Mouse (Mus musculus) liver, embryonic 13.5 days (tissue): ENCODE measurements around the gene Hbb-bh2. TPM values are rescaled to one million over a fixed set of nuclear protein-coding genes. Genes with fewer than 3 reads are reported as not detected.
A peak's percentile ranks its signal among the peaks of the same experiment; 100 is the strongest.

Source experiments
- ATAC-seq: fragments of 200-750 bp; cut with Nextera tagmentation; 2 replicates; pipeline ENCODE4 v1.8.0; 2017; ENCODE audit warnings: low read depth, mild to moderate bottlenecking, moderate number of reproducible peaks, moderate library complexity
- DNase-seq: peaks from one replicate; pipeline ENCODE4 v3.0.0; 2022
- H3K27ac ChIP-seq: fragments of 300-500 bp; sonication (generic); 2 replicates; pipeline ENCODE4 v1.5.1; 2015; ENCODE audit warnings: moderate library complexity, mild to moderate bottlenecking, inconsistent platforms
- H3K27me3 ChIP-seq: fragments of 300-500 bp; sonication (generic); 2 replicates; pipeline ENCODE4 v1.6.1; 2015; ENCODE audit warnings: mild to moderate bottlenecking, inconsistent platforms
- H3K36me3 ChIP-seq: fragments of 300-500 bp; sonication (generic); 2 replicates; pipeline ENCODE4 v1.6.1; 2015; ENCODE audit warnings: mild to moderate bottlenecking, inconsistent platforms
- H3K4me1 ChIP-seq: fragments of 300-500 bp; sonication (generic); replicated peaks from 2 replicates; pipeline ENCODE4 v1.6.1; 2015; ENCODE audit warnings: inconsistent platforms
- H3K4me2 ChIP-seq: fragments of 300-500 bp; sonication (generic); 2 replicates; pipeline ENCODE4 v1.6.1; 2015; ENCODE audit warnings: inconsistent platforms, mild to moderate bottlenecking, moderate library complexity
- H3K4me3 ChIP-seq: fragments of 300-500 bp; sonication (generic); replicated peaks from 2 replicates; pipeline ENCODE4 v1.5.1; 2015; ENCODE audit warnings: mild to moderate bottlenecking, inconsistent platforms
- H3K9ac ChIP-seq: fragments of 300-500 bp; sonication (generic); 2 replicates; pipeline ENCODE4 v1.6.1; 2015; ENCODE audit warnings: mild to moderate bottlenecking, inconsistent platforms
- H3K9me3 ChIP-seq: fragments of 300-500 bp; sonication (generic); replicated peaks from 2 replicates; pipeline ENCODE4 v1.6.1; 2016; ENCODE audit warnings: inconsistent platforms
- WGBS: fragments of 180-500 bp; shearing (Covaris S2); methylation state at CpG from one replicate; pipeline ENCODE4 v1.1.7; 2015; ENCODE audit not compliant: insufficient replicate concordance; 5-methylcytosine and 5-hydroxymethylcytosine counted together
- polyA plus RNA-seq: library from polyadenylated mRNA; unstranded; fragments of >200 nt; fragmentation: Nextera tagmentation; extraction: Ambion mirVana; gene quantifications from 2 replicates; pipeline ENCODE4 v1.2.1, GENCODE M21; 2015

Hbb-bh2 gene
- 0.32 and 0.36 TPM in 2 replicates for polyA plus RNA-seq

- peak within 1 kb of the TSS; percentile 79 for H3K27ac ChIP-seq
- 69% methylated on average over 3 of the region's 3 CpGs for WGBS
- H3K4me2 ChIP-seq = no peak within 1 kb of the TSS
- H3K36me3 ChIP-seq = no peaks in the 10 kb centered on the region
- peaks cover 49% of the 10 kb centered on the region for H3K4me1 ChIP-seq
- DNase-seq (no peak), ATAC-seq (peak; percentile 21; the same call in 1 of the 2 replicates)
- H3K9ac ChIP-seq = peak within 1 kb of the TSS; percentile 49
- H3K4me3 ChIP-seq = no peak within 1 kb of the TSS
- no peaks in the 10 kb centered on the region for H3K9me3 ChIP-seq
- no peaks in the 10 kb centered on the region for H3K27me3 ChIP-seq
These were observed at the start of gene Hbb-bh2 for GRCm38 (mm10) chr7:103840268-103840667. Gene Hbb-bh2, minus strand, starts transcription at chr7:103840520.

GRCm38 (mm10) chr7:103886152-103886551 is 45.8 kb upstream of the Hbb-bh2 start, which contains the start of gene Olfr66:
Gene Olfr66, minus strand, starts transcription at chr7:103886252.
- no peak within 1 kb of the TSS for H3K4me2 ChIP-seq
- ATAC-seq = no peak

GRCm38 (mm10) chr7:103877093-103877492 is 36.8 kb upstream of the Hbb-bh2 start:
- WGBS = 19% methylated on average over 2 of the region's 2 CpGs
- Histone ChIP-seq H3K27me3 (0 out of 2 replicates have a peak, but pooled peaks cover 2% of the 10 kb centered on the region), H3K4me2 (no peak overlapping the region), H3K9me3 (no peaks in the 10 kb centered on the region), H3K36me3 (no peaks in the 10 kb centered on the region), H3K27ac (peak overlapping the region; percentile 96), H3K9ac (no peak overlapping the region), H3K4me3 (no peak overlapping the region), H3K4me1 (peaks cover 51% of the 10 kb centered on the region)
- DNase-seq (peak; percentile 44), ATAC-seq (peak; percentile 93)

More at GRCm38 (mm10) chr7:103886152-103886551, 45.8 kb upstream of the Hbb-bh2 start, which contains the start of gene Olfr66:
- Histone ChIP-seq H3K27ac (no peak within 1 kb of the TSS), H3K4me1 (peaks cover 6% of the 10 kb centered on the region; the same call in 1 of the 2 replicates), H3K9me3 (no peaks in the 10 kb centered on the region), H3K4me3 (no peak within 1 kb of the TSS), H3K36me3 (no peaks in the 10 kb centered on the region), H3K27me3 (0 out of 2 replicates have a peak, but pooled peaks cover 2% of the 10 kb centered on the region), H3K9ac (no peak within 1 kb of the TSS)
- no peak for DNase-seq

- peak overlapping the region; percentile 65 for H3K9ac ChIP-seq
These were observed 34.1 kb upstream of the Hbb-bh2 start for GRCm38 (mm10) chr7:103874451-103874850.

GRCm38 (mm10) chr7:103873064-103873463 is 32.7 kb upstream of the Hbb-bh2 start:
- peak overlapping the region; percentile 34; the same call in 1 of the 2 replicates for H3K4me2 ChIP-seq
- peaks cover 61% of the 10 kb centered on the region for H3K4me1 ChIP-seq
- H3K27me3 ChIP-seq = no peaks in the 10 kb centered on the region
- H3K27ac ChIP-seq = peak overlapping the region; percentile 93
- no peaks in the 10 kb centered on the region for H3K36me3 ChIP-seq
- H3K9ac ChIP-seq = peak overlapping the region; percentile 71
- DNase-seq (no peak), ATAC-seq (no peak)
- 2% methylated on average over 1 of the region's 1 CpGs for WGBS
- no peaks in the 10 kb centered on the region for H3K9me3 ChIP-seq
- no peak overlapping the region for H3K4me3 ChIP-seq

More at GRCm38 (mm10) chr7:103874451-103874850, 34.1 kb upstream of the Hbb-bh2 start:
- no peak for DNase-seq
- Histone ChIP-seq H3K4me3 (no peak overlapping the region), H3K36me3 (no peaks in the 10 kb centered on the region), H3K27me3 (no peaks in the 10 kb centered on the region), H3K9me3 (no peaks in the 10 kb centered on the region), H3K27ac (peak overlapping the region; percentile 96), H3K4me1 (peaks cover 65% of the 10 kb centered on the region), H3K4me2 (0 out of 2 replicates have a peak overlapping the region, but pooled peaks have one; percentile 17)
- WGBS = 18% methylated on average over 5 of the region's 5 CpGs
- no peak for ATAC-seq

- peak; percentile 70 for DNase-seq
- H3K27ac ChIP-seq = peak overlapping the region; percentile 99
- peaks cover 62% of the 10 kb centered on the region for H3K4me1 ChIP-seq
- H3K4me2 ChIP-seq = peak overlapping the region; percentile 57
- no peak overlapping the region; the same call in 1 of the 2 replicates for H3K4me3 ChIP-seq
- ATAC-seq = peak; percentile 88
- no peaks in the 10 kb centered on the region for H3K9me3 ChIP-seq
- peak overlapping the region; percentile 75 for H3K9ac ChIP-seq
- no peaks in the 10 kb centered on the region for H3K36me3 ChIP-seq
- no peaks in the 10 kb centered on the region for H3K27me3 ChIP-seq
These were observed 30.3 kb upstream of the Hbb-bh2 start for GRCm38 (mm10) chr7:103870667-103871066.

GRCm38 (mm10) chr7:103865716-103866115 is 25.4 kb upstream of the Hbb-bh2 start:
- Histone ChIP-seq H3K27me3 (no peaks in the 10 kb centered on the region), H3K9ac (peak overlapping the region; percentile 76), H3K4me3 (peak overlapping the region; percentile 9; the same call in 1 of the 2 replicates), H3K27ac (peak overlapping the region; percentile 98), H3K4me2 (peak overlapping the region; percentile 50), H3K36me3 (no peaks in the 10 kb centered on the region), H3K4me1 (peaks cover 75% of the 10 kb centered on the region), H3K9me3 (no peaks in the 10 kb centered on the region)
- DNase-seq (peak; percentile 77), ATAC-seq (peak; percentile 92)

- no peak overlapping the region for H3K4me3 ChIP-seq
- H3K27me3 ChIP-seq = no peaks in the 10 kb centered on the region
- H3K4me2 ChIP-seq = peak overlapping the region; percentile 38; the same call in 1 of the 2 replicates
- H3K4me1 ChIP-seq = peaks cover 72% of the 10 kb centered on the region
- no peaks in the 10 kb centered on the region for H3K9me3 ChIP-seq
- no peaks in the 10 kb centered on the region for H3K36me3 ChIP-seq
- no peak for ATAC-seq
- H3K9ac ChIP-seq = peak overlapping the region; percentile 75
- peak overlapping the region; percentile 98 for H3K27ac ChIP-seq
- WGBS = 41% methylated on average over 3 of the region's 3 CpGs
- DNase-seq = no peak
These were observed 21.2 kb upstream of the Hbb-bh2 start for GRCm38 (mm10) chr7:103861531-103861930.

- H3K9ac ChIP-seq = peak overlapping the region; percentile 75
- H3K4me3 ChIP-seq = no peak overlapping the region
- no peaks in the 10 kb centered on the region for H3K9me3 ChIP-seq
- peak overlapping the region; percentile 98 for H3K27ac ChIP-seq
- H3K27me3 ChIP-seq = no peaks in the 10 kb centered on the region
- no peaks in the 10 kb centered on the region for H3K36me3 ChIP-seq
- peaks cover 66% of the 10 kb centered on the region for H3K4me1 ChIP-seq
- ATAC-seq = peak; percentile 82
- H3K4me2 ChIP-seq = 0 out of 2 replicates have a peak overlapping the region, but pooled peaks have one; percentile 38
- WGBS = 6% methylated on average over 1 of the region's 1 CpGs
- peak; percentile 95 for DNase-seq
These were observed 20.5 kb upstream of the Hbb-bh2 start for GRCm38 (mm10) chr7:103860855-103861254.

GRCm38 (mm10) chr7:103859076-103859475 is 18.8 kb upstream of the Hbb-bh2 start:
- peak overlapping the region; percentile 46 for H3K4me2 ChIP-seq
- H3K4me3 ChIP-seq = peak overlapping the region; percentile 24; the same call in 1 of the 2 replicates
- no peaks in the 10 kb centered on the region for H3K9me3 ChIP-seq
- ATAC-seq = peak; percentile 92
- DNase-seq = peak; percentile 74
- peaks cover 67% of the 10 kb centered on the region for H3K4me1 ChIP-seq
- WGBS = 10% methylated on average over 2 of the region's 2 CpGs
- no peaks in the 10 kb centered on the region for H3K36me3 ChIP-seq
- H3K9ac ChIP-seq = peak overlapping the region; percentile 72
- no peaks in the 10 kb centered on the region for H3K27me3 ChIP-seq
- H3K27ac ChIP-seq = peak overlapping the region; percentile 98

- H3K9me3 ChIP-seq = no peaks in the 10 kb centered on the region
- ATAC-seq (peak; percentile 31), DNase-seq (no peak)
- H3K4me3 ChIP-seq = no peak overlapping the region
- no peaks in the 10 kb centered on the region for H3K36me3 ChIP-seq
- H3K4me1 ChIP-seq = peaks cover 60% of the 10 kb centered on the region
- peak overlapping the region; percentile 78 for H3K27ac ChIP-seq
- no peak overlapping the region for H3K4me2 ChIP-seq
- 41% methylated on average over 1 of the region's 1 CpGs for WGBS
- no peaks in the 10 kb centered on the region for H3K27me3 ChIP-seq
- H3K9ac ChIP-seq = peak overlapping the region; percentile 49
These were observed 14.3 kb upstream of the Hbb-bh2 start for GRCm38 (mm10) chr7:103854669-103855068.

GRCm38 (mm10) chr7:103853090-103853489 is 12.8 kb upstream of the Hbb-bh2 start, which contains the start of gene Hbb-y:
Gene Hbb-y, minus strand, starts transcription at chr7:103853216.
- 46% methylated on average over 2 of the region's 2 CpGs for WGBS
- peak within 1 kb of the TSS; percentile 78 for H3K27ac ChIP-seq

More at GRCm38 (mm10) chr7:103853090-103853489, 12.8 kb upstream of the Hbb-bh2 start, which contains the start of gene Hbb-y:
- Histone ChIP-seq H3K27me3 (no peaks in the 10 kb centered on the region), H3K36me3 (no peaks in the 10 kb centered on the region), H3K4me2 (no peak within 1 kb of the TSS), H3K9ac (peak within 1 kb of the TSS; percentile 23; the same call in 1 of the 2 replicates), H3K4me3 (no peak within 1 kb of the TSS), H3K4me1 (peaks cover 64% of the 10 kb centered on the region), H3K9me3 (no peaks in the 10 kb centered on the region)
- ATAC-seq = peak; percentile 13; the same call in 1 of the 2 replicates
- peak; percentile 39 for DNase-seq
